Mouse (Mus musculus) midbrain, embryonic 14.5 days (tissue): ENCODE measurements around the gene Fam180a. TPM values are rescaled to one million over a fixed set of nuclear protein-coding genes. Genes with fewer than 3 reads are reported as not detected.

Source experiments
- ATAC-seq: fragments of 200-750 bp; cut with Nextera tagmentation; 2 replicates; pipeline ENCODE4 v1.8.0; 2017; ENCODE audit warnings: moderate number of reproducible peaks, moderate library complexity; ENCODE audit not compliant: low FRiP score, low TSS enrichment
- DNase-seq: peaks from one replicate; pipeline ENCODE4 v3.0.0-alpha.2; 2015
- H3K27ac ChIP-seq: fragments of 300-500 bp; sonication (generic); replicated peaks from 2 replicates; pipeline ENCODE4 v1.5.1; 2014; ENCODE audit warnings: mild to moderate bottlenecking, low read depth, low read length, moderate library complexity
- H3K27me3 ChIP-seq: fragments of 300-500 bp; sonication (generic); 2 replicates; pipeline ENCODE4 v1.6.1; 2014; ENCODE audit warnings: low read length, control low read depth, mixed read lengths; ENCODE audit not compliant: control insufficient read depth, insufficient read depth
- H3K36me3 ChIP-seq: fragments of 300-500 bp; sonication (generic); 2 replicates; pipeline ENCODE4 v1.6.1; 2014; ENCODE audit warnings: low read length, control low read depth; ENCODE audit not compliant: control insufficient read depth, insufficient read depth
- H3K4me1 ChIP-seq: fragments of 300-500 bp; sonication (generic); 2 replicates; pipeline ENCODE4 v1.6.1; 2014; ENCODE audit warnings: mild to moderate bottlenecking, antibody characterized with exemption, low read length, control low read depth; ENCODE audit not compliant: control insufficient read depth, insufficient read depth
- H3K4me2 ChIP-seq: fragments of 300-500 bp; sonication (generic); 2 replicates; pipeline ENCODE4 v1.6.1; 2014; ENCODE audit warnings: mild to moderate bottlenecking, low read length, moderate library complexity
- H3K4me3 ChIP-seq: fragments of 300-500 bp; sonication (generic); replicated peaks from 2 replicates; pipeline ENCODE4 v1.5.1; 2014; ENCODE audit warnings: low read depth, low read length
- H3K9ac ChIP-seq: fragments of 300-500 bp; sonication (generic); replicated peaks from 2 replicates; pipeline ENCODE4 v1.6.1; 2014; ENCODE audit warnings: mild to moderate bottlenecking, low read length, moderate library complexity
- H3K9me3 ChIP-seq: fragments of 300-500 bp; sonication (generic); 2 replicates; pipeline ENCODE4 v1.6.1; 2016; ENCODE audit warnings: low read length, control low read depth, mixed read lengths; ENCODE audit not compliant: control insufficient read depth
- WGBS: fragments of 180-500 bp; shearing (Covaris S2); extraction: QIAGEN DNeasy Blood & Tissue Kit; methylation state at CpG from one replicate; pipeline ENCODE4 v1.1.7; 2014; 5-methylcytosine and 5-hydroxymethylcytosine counted together
- polyA plus RNA-seq: library from polyadenylated mRNA; unstranded; fragments of >200 nt; fragmentation: Nextera tagmentation; extraction: Ambion mirVana; gene quantifications from 2 replicates; pipeline ENCODE4 v1.2.1, GENCODE M21; 2014

Gene Fam180a
- polyA plus RNA-seq, 1 experiment from 2014 or later: 0.68 TPM

GRCm38 (mm10) chr6:35330834-35331233 lies 4.9 kb upstream of the Fam180a start:
- Histone ChIP-seq H3K27ac (no peak overlapping the region), H3K4me1 (no peaks in the 10 kb centered on the region), H3K9me3 (no peaks in the 10 kb centered on the region), H3K4me3 (no peak overlapping the region), H3K4me2 (no peak overlapping the region), H3K27me3 (no peaks in the 10 kb centered on the region), H3K36me3 (no peaks in the 10 kb centered on the region), H3K9ac (no peak overlapping the region)
- WGBS: 71% methylated on average over 6 of the region's 6 CpGs
- no peak for DNase-seq
- ATAC-seq: no peak

GRCm38 (mm10) chr6:35329956-35330355 lies 4.0 kb upstream of the Fam180a start:
- no peaks in the 10 kb centered on the region for H3K27me3 ChIP-seq
- H3K4me3 ChIP-seq: no peak overlapping the region
- DNase-seq (no peak), ATAC-seq (no peak)
- H3K4me2 ChIP-seq: no peak overlapping the region
- no peaks in the 10 kb centered on the region for H3K4me1 ChIP-seq
- H3K9ac ChIP-seq: no peak overlapping the region
- H3K27ac ChIP-seq: no peak overlapping the region
- H3K9me3 ChIP-seq: no peaks in the 10 kb centered on the region
- 96% methylated on average over 12 of the region's 12 CpGs for WGBS
- H3K36me3 ChIP-seq: no peaks in the 10 kb centered on the region

- no peak overlapping the region for H3K27ac ChIP-seq
- H3K4me3 ChIP-seq: no peak overlapping the region
- ATAC-seq: no peak
- H3K9me3 ChIP-seq: no peaks in the 10 kb centered on the region
- no peak overlapping the region for H3K4me2 ChIP-seq
- H3K9ac ChIP-seq: no peak overlapping the region
- 69% methylated on average over 9 of the region's 9 CpGs for WGBS
- no peak for DNase-seq
- no peaks in the 10 kb centered on the region for H3K4me1 ChIP-seq
- no peaks in the 10 kb centered on the region for H3K27me3 ChIP-seq
- no peaks in the 10 kb centered on the region for H3K36me3 ChIP-seq
Measured at GRCm38 (mm10) chr6:35324306-35324705, 1.6 kb downstream of the Fam180a start.

GRCm38 (mm10) chr6:35323046-35323445 lies 2.9 kb downstream of the Fam180a start:
- WGBS: 74% methylated on average over 1 of the region's 1 CpGs
- Histone ChIP-seq H3K27me3 (no peaks in the 10 kb centered on the region), H3K9me3 (no peaks in the 10 kb centered on the region), H3K9ac (no peak overlapping the region), H3K4me3 (no peak overlapping the region), H3K4me2 (no peak overlapping the region), H3K4me1 (no peaks in the 10 kb centered on the region), H3K27ac (no peak overlapping the region), H3K36me3 (no peaks in the 10 kb centered on the region)
- ATAC-seq: no peak
- no peak for DNase-seq

- H3K4me3 ChIP-seq: no peak overlapping the region
- H3K36me3 ChIP-seq: no peaks in the 10 kb centered on the region
- 85% methylated on average over 4 of the region's 4 CpGs for WGBS
- no peak overlapping the region for H3K9ac ChIP-seq
- DNase-seq (no peak), ATAC-seq (no peak)
- no peaks in the 10 kb centered on the region for H3K27me3 ChIP-seq
- no peaks in the 10 kb centered on the region for H3K9me3 ChIP-seq
- no peak overlapping the region for H3K4me2 ChIP-seq
- H3K4me1 ChIP-seq: no peaks in the 10 kb centered on the region
- H3K27ac ChIP-seq: no peak overlapping the region
Measured at GRCm38 (mm10) chr6:35321105-35321504, 4.8 kb downstream of the Fam180a start.

- DNase-seq (no peak), ATAC-seq (no peak)
- H3K4me1 ChIP-seq: no peaks in the 10 kb centered on the region
- H3K9me3 ChIP-seq: no peaks in the 10 kb centered on the region
- no peak overlapping the region for H3K9ac ChIP-seq
- no peaks in the 10 kb centered on the region for H3K27me3 ChIP-seq
- H3K4me3 ChIP-seq: no peak overlapping the region
- WGBS: 88% methylated on average over 6 of the region's 6 CpGs
- no peaks in the 10 kb centered on the region for H3K36me3 ChIP-seq
- H3K27ac ChIP-seq: no peak overlapping the region
- H3K4me2 ChIP-seq: no peak overlapping the region
Measured at GRCm38 (mm10) chr6:35319850-35320249, 6.1 kb downstream of the Fam180a start.

- WGBS: 93% methylated on average over 8 of the region's 8 CpGs
- Histone ChIP-seq H3K9me3 (no peaks in the 10 kb centered on the region), H3K27me3 (no peaks in the 10 kb centered on the region), H3K4me3 (no peak overlapping the region), H3K9ac (no peak overlapping the region), H3K36me3 (no peaks in the 10 kb centered on the region), H3K27ac (no peak overlapping the region), H3K4me2 (no peak overlapping the region), H3K4me1 (no peaks in the 10 kb centered on the region)
- ATAC-seq (no peak), DNase-seq (no peak)
Measured at GRCm38 (mm10) chr6:35313520-35313919, 12.4 kb downstream of the Fam180a start.

- Histone ChIP-seq H3K27me3 (no peaks in the 10 kb centered on the region), H3K36me3 (no peaks in the 10 kb centered on the region), H3K4me2 (no peak overlapping the region), H3K9ac (no peak overlapping the region), H3K4me1 (no peaks in the 10 kb centered on the region), H3K9me3 (no peaks in the 10 kb centered on the region), H3K4me3 (no peak overlapping the region), H3K27ac (no peak overlapping the region)
- 84% methylated on average over 7 of the region's 7 CpGs for WGBS
- no peak for ATAC-seq
- DNase-seq: no peak
Measured at GRCm38 (mm10) chr6:35309406-35309805, 16.5 kb downstream of the Fam180a start.

- H3K4me3 ChIP-seq: no peak within 1 kb of the TSS
- no peaks in the 10 kb centered on the region for H3K27me3 ChIP-seq
- ATAC-seq (no peak), DNase-seq (no peak)
- H3K9ac ChIP-seq: no peak within 1 kb of the TSS
- no peak within 1 kb of the TSS for H3K27ac ChIP-seq
- H3K4me2 ChIP-seq: no peak within 1 kb of the TSS
- no peaks in the 10 kb centered on the region for H3K9me3 ChIP-seq
- no peaks in the 10 kb centered on the region for H3K36me3 ChIP-seq
- 13% methylated on average over 7 of the region's 7 CpGs for WGBS
- no peaks in the 10 kb centered on the region for H3K4me1 ChIP-seq
Measured at GRCm38 (mm10) chr6:35308037-35308436, 17.9 kb downstream of the Fam180a start, which contains the start of gene Slc13a4. TSS of gene Slc13a4 (minus strand) at chr6:35308131.
